In genomic region chr7:19073504-19073903, GRCm38 (mm10) we compare ENCODE assay signal across 9 mouse cellular contexts. TPM values are rescaled to one million over a fixed set of nuclear protein-coding genes. Genes with fewer than 3 reads are reported as not detected.
DNase-seq lines count a peak whose midpoint lies in the region; ATAC-seq and TF ChIP-seq lines count a peak whose summit lies in the region.
"Had no signal": no experiment of that assay in that cellular context is flagged by ENCODE, and none has a peak within 500 bp of the region (broad histone marks: within the 10 kb centered on the region; RNA-seq: fewer than 3 reads in every experiment).

No protein-coding gene starts in this region.

- no peak overlapping the region for H3K4me3 ChIP-seq in intestine, postnatal 0 days (ENCODE audit: low read depth, low read length)
- no peak overlapping the region for H3K4me3 ChIP-seq in intestine, embryonic 15.5 days (replicated peaks)
- no peak overlapping the region for H3K4me3 ChIP-seq in CH12.LX (replicated peaks in 1 of 3; ENCODE audit: low read depth in 2 of 3, low read length in 2 of 3, poor library complexity in 1 of 3)
- H3K4me3 ChIP-seq in hindbrain, embryonic 14.5 days (replicated peaks; ENCODE audit: low read length): no peak overlapping the region

- no peak overlapping the region for H3K9ac ChIP-seq in intestine, postnatal 0 days (ENCODE audit: low read depth, low read length)
- no peak overlapping the region for H3K9ac ChIP-seq in intestine, embryonic 15.5 days
- H3K9ac ChIP-seq in CH12.LX (ENCODE audit: insufficient read depth, low read depth): no peak overlapping the region
- H3K9ac ChIP-seq in hindbrain, embryonic 14.5 days: no peak overlapping the region

- no peaks in the 10 kb centered on the region for H3K4me1 ChIP-seq in intestine, postnatal 0 days (replicated peaks; ENCODE audit: control insufficient read depth, insufficient read depth, low read length)
- peaks cover 20% of the 10 kb centered on the region for H3K4me1 ChIP-seq in intestine, embryonic 15.5 days (replicated peaks)
- peaks cover 12 to 14% of the 10 kb centered on the region in 2 experiments for H3K4me1 ChIP-seq in CH12.LX (ENCODE audit: control insufficient read depth in 1 of 2, insufficient read depth in 2 of 2)
- peaks cover 22% of the 10 kb centered on the region for H3K4me1 ChIP-seq in hindbrain, embryonic 14.5 days (replicated peaks; ENCODE audit: control insufficient read depth, insufficient read depth, low read length)

- no peak; the same call in 1 of the 2 replicates for TF ChIP-seq RAD21 in CH12.LX (IDR thresholded peaks at IDR 0.05; ENCODE audit: low read depth, low read length)

- no peak for TF ChIP-seq EP300 in CH12.LX (IDR thresholded peaks at IDR 0.05; ENCODE audit: low read length)

- WGBS in intestine, postnatal 0 days: 74% methylated on average over 9 of the region's 9 CpGs
- 73% methylated on average over 9 of the region's 9 CpGs for WGBS in intestine, embryonic 15.5 days
- 80% methylated on average over 9 of the region's 9 CpGs for WGBS in hindbrain, embryonic 14.5 days

- no peak for ATAC-seq in intestine, postnatal 0 days
- ATAC-seq in intestine, embryonic 15.5 days: no peak
- ATAC-seq in hindbrain, embryonic 14.5 days (ENCODE audit: low FRiP score): no peak

- dilution Hi-C loops in CH12.LX (cut with MboI; ENCODE audit: extremely low pct_ligation_motif_present, extremely low pct_unique_long_range_greater_than_20kb, low sequenced_read_pairs): no loop called here

- no peak overlapping the region for H3K27ac ChIP-seq in intestine, postnatal 0 days (ENCODE audit: low read depth, low read length)
- no peak overlapping the region for H3K27ac ChIP-seq in intestine, embryonic 15.5 days
- no peak overlapping the region for H3K27ac ChIP-seq in CH12.LX (ENCODE audit: insufficient read depth, low read depth)
- no peak overlapping the region for H3K27ac ChIP-seq in hindbrain, embryonic 14.5 days

- no peak overlapping the region for H3K4me2 ChIP-seq in intestine, postnatal 0 days (replicated peaks; ENCODE audit: low read depth)
- no peak overlapping the region for H3K4me2 ChIP-seq in intestine, embryonic 15.5 days (replicated peaks)
- H3K4me2 ChIP-seq in CH12.LX (ENCODE audit: insufficient read depth, low read depth, poor library complexity, severe bottlenecking): no peak overlapping the region
- no peak overlapping the region for H3K4me2 ChIP-seq in hindbrain, embryonic 14.5 days (replicated peaks)

- H3K36me3 ChIP-seq in intestine, postnatal 0 days (ENCODE audit: control insufficient read depth, insufficient read depth): 0 out of 2 replicates have a peak, but pooled peaks cover 6% of the 10 kb centered on the region
- H3K36me3 ChIP-seq in intestine, embryonic 15.5 days: peaks cover 7% of the 10 kb centered on the region; the same call in 1 of the 2 replicates
- no peaks in the 10 kb centered on the region for H3K36me3 ChIP-seq in CH12.LX (replicated peaks in 1 of 2; ENCODE audit: control insufficient read depth in 1 of 2, insufficient read depth in 1 of 2, low read length in 1 of 2)
- peaks cover 7% of the 10 kb centered on the region for H3K36me3 ChIP-seq in hindbrain, embryonic 14.5 days (replicated peaks; ENCODE audit: control insufficient read depth, insufficient read depth)

- TF ChIP-seq CTCF in intestine, postnatal 0 days (IDR thresholded peaks at IDR 0.05; ENCODE audit: low read depth): peak; percentile 73
- TF ChIP-seq CTCF in CH12.LX (conservative IDR thresholded peaks at IDR 0.05 in 1 of 2, IDR thresholded peaks at IDR 0.05 in 1 of 2; ENCODE audit: low read depth in 2 of 2, low read length in 2 of 2): peak; percentile 36 to 61; a peak in 3 of 4 replicates

- DNase-seq in 416B (ENCODE audit: low read depth) (peak; percentile 39), CH12.LX (ENCODE audit: extremely low read depth) (no peak)
- DNase-seq in induced T-regulatory cell, adult 2 months (ENCODE audit: low read depth): peak; percentile 77
- DNase-seq in embryo, embryonic 10 days (ENCODE audit: low spot score): no peak
- no peak for DNase-seq in hindbrain, embryonic 14.5 days (ENCODE audit: low spot score)
- DNase-seq in left cerebral cortex, adult 8-10 months (ENCODE audit: low spot score in 2 of 2): no peak

- H3K9me3 ChIP-seq in intestine, postnatal 0 days (ENCODE audit: control insufficient read depth): no peaks in the 10 kb centered on the region
- H3K9me3 ChIP-seq in intestine, embryonic 15.5 days: no peaks in the 10 kb centered on the region
- peaks cover 39% of the 10 kb centered on the region for H3K9me3 ChIP-seq in CH12.LX (replicated peaks; ENCODE audit: low read length)
- H3K9me3 ChIP-seq in hindbrain, embryonic 14.5 days (ENCODE audit: control insufficient read depth, low read length): no peaks in the 10 kb centered on the region

- no peaks in the 10 kb centered on the region for H3K79me2 ChIP-seq in CH12.LX (replicated peaks; ENCODE audit: control insufficient read depth, extremely low read depth, insufficient read depth, poor library complexity, severe bottlenecking)

- in situ Hi-C loops in CH12.LX (cut with MboI; ENCODE audit: low pct_ligation_motif_present, low pct_unique_long_range_greater_than_20kb, low sequenced_read_pairs): no loop called here

- TF ChIP-seq POLR2A in CH12.LX (IDR thresholded peaks at IDR 0.05; ENCODE audit: low read depth, low read length): no peak

- H3K27me3 ChIP-seq in intestine, postnatal 0 days (replicated peaks; ENCODE audit: control insufficient read depth, insufficient read depth, low read length): 0 out of 2 replicates have a peak, but pooled peaks cover 4% of the 10 kb centered on the region
- no peaks in the 10 kb centered on the region for H3K27me3 ChIP-seq in intestine, embryonic 15.5 days (replicated peaks)
- peaks cover 44% of the 10 kb centered on the region for H3K27me3 ChIP-seq in CH12.LX (replicated peaks)
- H3K27me3 ChIP-seq in hindbrain, embryonic 14.5 days (ENCODE audit: control insufficient read depth, insufficient read depth, low read length): no peaks in the 10 kb centered on the region

TF ChIP-seq in CH12.LX, 34 proteins besides CTCF, POLR2A, EP300 and RAD21:
- TF ChIP-seq ZC3H11A (IDR thresholded peaks at IDR 0.05; ENCODE audit: low read depth, low read length) (no peak), SMC3 (IDR thresholded peaks at IDR 0.05; ENCODE audit: low read depth, low read length) (peak; percentile 24)

RNA-seq across cellular contexts. Expression of gene Dmwd, which starts 2.5 kb away (rescaled TPM):
- 4.7 and 5.4 TPM in 2 replicates for polyA plus RNA-seq in intestine, postnatal 0 days (2015; fragmentation: Nextera tagmentation; extraction: Ambion mirVana)
- polyA plus RNA-seq in intestine, embryonic 15.5 days (2015; fragmentation: Nextera tagmentation; extraction: Ambion mirVana): 11.0 and 13.4 TPM in 2 replicates
- not detected in 2 replicates for total RNA-seq in CH12.LX (2012; rRNA removed)
- not detected in 2 replicates for total RNA-seq in CH12.LX (2014; rRNA removed)
- not detected in 2 replicates for polyA plus RNA-seq in CH12.LX (2012; ENCODE audit: insufficient read length, low read depth)
- 32.0 and 35.0 TPM in 2 replicates for polyA plus RNA-seq in hindbrain, embryonic 14.5 days (2014; fragmentation: Nextera tagmentation; extraction: Ambion mirVana)
- 100 to 1,000 TPM; 139 to 148 (median 143) TPM for total RNA-seq in left cerebral cortex, adult 8-10 months (2022)

RNA-seq across cellular contexts. Expression of gene Dmpk, which starts 10.1 kb away (rescaled TPM):
- 50.8 and 60.4 TPM in 2 replicates for polyA plus RNA-seq in intestine, postnatal 0 days (2015; fragmentation: Nextera tagmentation; extraction: Ambion mirVana)
- polyA plus RNA-seq in intestine, embryonic 15.5 days (2015; fragmentation: Nextera tagmentation; extraction: Ambion mirVana): 52.2 and 53.7 TPM in 2 replicates
- 0.17 and 0.30 TPM in 2 replicates for total RNA-seq in CH12.LX (2012; rRNA removed)
- 0.36 TPM in 1 of 2 replicates, not detected in the other for total RNA-seq in CH12.LX (2014; rRNA removed)
- 0.27 and 0.56 TPM in 2 replicates for polyA plus RNA-seq in CH12.LX (2012; ENCODE audit: insufficient read length, low read depth)
- polyA plus RNA-seq in hindbrain, embryonic 14.5 days (2014; fragmentation: Nextera tagmentation; extraction: Ambion mirVana): 8.2 and 8.9 TPM in 2 replicates
- 10 to 100 TPM; 25.0 to 39.7 (median 31.6) TPM for total RNA-seq in left cerebral cortex, adult 8-10 months (2022)

RNA-seq across cellular contexts. Expression of gene Rsph6a, which starts 19.0 kb away (rescaled TPM):
- polyA plus RNA-seq in intestine, postnatal 0 days (2015; fragmentation: Nextera tagmentation; extraction: Ambion mirVana): not detected in 2 replicates
- not detected in 2 replicates for polyA plus RNA-seq in intestine, embryonic 15.5 days (2015; fragmentation: Nextera tagmentation; extraction: Ambion mirVana)
- total RNA-seq in CH12.LX (2012; rRNA removed) (0.17 and 0.25 TPM in 2 replicates), CH12.LX (2014; rRNA removed) (not detected in 2 replicates)
- not detected in 2 replicates for polyA plus RNA-seq in CH12.LX (2012; ENCODE audit: insufficient read length, low read depth)
- polyA plus RNA-seq in hindbrain, embryonic 14.5 days (2014; fragmentation: Nextera tagmentation; extraction: Ambion mirVana): 0.27 and 0.43 TPM in 2 replicates
- under 1 TPM in 3 of 4 experiments, not detected in 1; 0.24 to 0.79 (median 0.32) TPM for total RNA-seq in left cerebral cortex, adult 8-10 months (2022)
- total RNA-seq: gastrocnemius, postnatal 36 days had no signal

RNA-seq across cellular contexts. Expression of gene Six5, which starts 20.9 kb away (rescaled TPM):
- polyA plus RNA-seq in intestine, postnatal 0 days (2015; fragmentation: Nextera tagmentation; extraction: Ambion mirVana): 4.6 and 5.1 TPM in 2 replicates
- 8.7 and 8.8 TPM in 2 replicates for polyA plus RNA-seq in intestine, embryonic 15.5 days (2015; fragmentation: Nextera tagmentation; extraction: Ambion mirVana)
- total RNA-seq in CH12.LX (2012; rRNA removed) (1.3 and 1.8 TPM in 2 replicates), CH12.LX (2014; rRNA removed) (0.16 TPM in 2 replicates)
- polyA plus RNA-seq in CH12.LX (2012; ENCODE audit: insufficient read length, low read depth): 0.25 and 0.33 TPM in 2 replicates
- polyA plus RNA-seq in hindbrain, embryonic 14.5 days (2014; fragmentation: Nextera tagmentation; extraction: Ambion mirVana): 2.3 and 2.5 TPM in 2 replicates
- 1 to 10 TPM; 2.0 to 2.5 (median 2.3) TPM for total RNA-seq in left cerebral cortex, adult 8-10 months (2022)

RNA-seq across cellular contexts. Expression of gene Gm4969, which starts 44.7 kb away (rescaled TPM):
- 0.38 and 0.39 TPM in 2 replicates for polyA plus RNA-seq in intestine, postnatal 0 days (2015; fragmentation: Nextera tagmentation; extraction: Ambion mirVana)
- polyA plus RNA-seq in intestine, embryonic 15.5 days (2015; fragmentation: Nextera tagmentation; extraction: Ambion mirVana): 1.8 and 2.3 TPM in 2 replicates
- total RNA-seq in CH12.LX (2012; rRNA removed) (0.08 TPM in 1 of 2 replicates, not detected in the other), CH12.LX (2014; rRNA removed) (not detected in 2 replicates)
- not detected in 2 replicates for polyA plus RNA-seq in CH12.LX (2012; ENCODE audit: insufficient read length, low read depth)
- 6.7 and 7.7 TPM in 2 replicates for polyA plus RNA-seq in hindbrain, embryonic 14.5 days (2014; fragmentation: Nextera tagmentation; extraction: Ambion mirVana)
- under 1 TPM in 3 of 4 experiments, not detected in 1; 0.37 to 0.68 (median 0.48) TPM for total RNA-seq in left cerebral cortex, adult 8-10 months (2022)
- total RNA-seq: gastrocnemius, postnatal 36 days had no signal

Comparison
In these comparisons a context has a peak if more than half of its experiments do, and no peak if none do; other contexts are left out.
1. DNase-seq: peak in 416B (single experiment) and induced T-regulatory cell, adult 2 months (single experiment); none in CH12.LX (single experiment), embryo, embryonic 10 days (single experiment), hindbrain, embryonic 14.5 days (single experiment) and left cerebral cortex, adult 8-10 months (0 of 2).